Mouse (Mus musculus) testis, adult 2 months (tissue): ENCODE results near the gene Dach2.

Experiments
- CTCF ChIP-seq: fragments of 200-500 bp; IDR thresholded peaks from 2 replicates; pipeline ENCODE4 v1.5.1; 2012; ENCODE audit warnings: low read depth, mild to moderate bottlenecking, inconsistent platforms, low read length, moderate library complexity; ENCODE audit not compliant: control insufficient read depth, insufficient read depth, insufficient replicate concordance
- POLR2A ChIP-seq: fragments of 200-500 bp; IDR thresholded peaks from 2 replicates; pipeline ENCODE4 v1.6.1; 2012; ENCODE audit warnings: low read depth, mild to moderate bottlenecking, inconsistent platforms, low read length, moderate library complexity; ENCODE audit not compliant: control insufficient read depth

DNA sequence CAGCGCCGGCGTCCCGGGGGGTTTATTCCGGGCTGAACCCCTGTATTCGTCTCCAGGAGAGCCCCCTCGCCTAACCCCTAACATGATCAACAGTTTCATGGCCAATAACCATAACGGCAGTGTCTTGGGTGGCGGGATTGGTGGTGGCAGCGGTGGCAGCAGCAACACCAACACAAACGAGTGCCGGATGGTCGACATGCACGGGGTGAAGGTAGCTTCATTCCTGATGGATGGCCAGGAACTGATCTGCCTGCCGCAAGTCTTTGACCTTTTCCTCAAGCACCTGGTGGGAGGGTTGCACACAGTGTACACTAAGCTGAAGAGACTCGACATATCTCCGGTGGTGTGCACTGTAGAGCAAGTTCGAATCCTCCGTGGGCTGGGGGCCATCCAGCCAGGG, 1.2 kb downstream of the Dach2 start:
- TF ChIP-seq POLR2A (no peak), CTCF (no peak)
